Mouse (Mus musculus) testis, adult 2 months (tissue): ENCODE measurements around the gene C1qb. TPM values are rescaled to one million over a fixed set of nuclear protein-coding genes. Genes with fewer than 3 reads are reported as not detected.

Experiments used
- H3K27ac ChIP-seq: fragments of 200-500 bp; 2 replicates; pipeline ENCODE4 v1.5.1; 2012; ENCODE audit warnings: low read depth, low read length; ENCODE audit not compliant: control insufficient read depth, insufficient read depth
- H3K27me3 ChIP-seq: fragments of 200-500 bp; 2 replicates; pipeline ENCODE4 v1.6.1; 2012; ENCODE audit warnings: mild to moderate bottlenecking, low read length, moderate library complexity; ENCODE audit not compliant: control insufficient read depth, insufficient read depth
- H3K36me3 ChIP-seq: fragments of 200-500 bp; 2 replicates; pipeline ENCODE4 v1.6.1; 2012; ENCODE audit warnings: mild to moderate bottlenecking, low read length; ENCODE audit not compliant: control insufficient read depth, insufficient read depth
- H3K4me1 ChIP-seq: fragments of 200-500 bp; 2 replicates; pipeline ENCODE4 v1.6.1; 2012; ENCODE audit warnings: low read length; ENCODE audit not compliant: control insufficient read depth, insufficient read depth
- H3K4me3 ChIP-seq: fragments of 200-500 bp; 2 replicates; pipeline ENCODE4 v1.5.1; 2012; ENCODE audit warnings: low read depth, mild to moderate bottlenecking, low read length, moderate library complexity, mixed read lengths; ENCODE audit not compliant: control insufficient read depth
- CTCF ChIP-seq: fragments of 200-500 bp; IDR thresholded peaks from 2 replicates; pipeline ENCODE4 v1.5.1; 2012; ENCODE audit warnings: low read depth, mild to moderate bottlenecking, inconsistent platforms, low read length, moderate library complexity; ENCODE audit not compliant: control insufficient read depth, insufficient read depth, insufficient replicate concordance
- POLR2A ChIP-seq: fragments of 200-500 bp; IDR thresholded peaks from 2 replicates; pipeline ENCODE4 v1.6.1; 2012; ENCODE audit warnings: low read depth, mild to moderate bottlenecking, inconsistent platforms, low read length, moderate library complexity; ENCODE audit not compliant: control insufficient read depth
- polyA plus RNA-seq: library from polyadenylated mRNA; depleted of rRNA; stranded (reverse); fragments of >200 nt; gene quantifications from 2 replicates; pipeline ENCODE4 v1.2.3, GENCODE M21; 2012; rRNA removed

The C1qb gene
- polyA plus RNA-seq, 1 experiment: 18.9 TPM

- no peak overlapping the region for H3K27ac ChIP-seq
- no peak for TF ChIP-seq POLR2A
- TF ChIP-seq CTCF: no peak
- no peak overlapping the region for H3K4me3 ChIP-seq
- no peaks in the 10 kb centered on the region for H3K36me3 ChIP-seq
- no peaks in the 10 kb centered on the region; the same call in 1 of the 2 replicates for H3K27me3 ChIP-seq
- H3K4me1 ChIP-seq: peaks cover 17% of the 10 kb centered on the region
These were observed 52.2 kb downstream of the C1qb start for GRCm38 (mm10) chr4:136833619-136834351.

- Histone ChIP-seq H3K4me1 (peaks cover 17% of the 10 kb centered on the region), H3K27me3 (no peaks in the 10 kb centered on the region; the same call in 1 of the 2 replicates), H3K27ac (no peak overlapping the region), H3K4me3 (no peak overlapping the region), H3K36me3 (no peaks in the 10 kb centered on the region)
- no peak for TF ChIP-seq POLR2A
- no peak for TF ChIP-seq CTCF
These were observed 53.3 kb downstream of the C1qb start for GRCm38 (mm10) chr4:136832559-136833232.

- Histone ChIP-seq H3K4me1 (peaks cover 6% of the 10 kb centered on the region), H3K4me3 (no peak overlapping the region), H3K27ac (no peak overlapping the region), H3K36me3 (no peaks in the 10 kb centered on the region), H3K27me3 (no peaks in the 10 kb centered on the region)
- TF ChIP-seq CTCF (no peak), POLR2A (no peak)
These were observed 55.6 kb downstream of the C1qb start for GRCm38 (mm10) chr4:136830272-136830823.

Other genes starting within 250 kb of the C1qb start
- gene Ephb2, start 50.2 kb downstream of the C1qb start, polyA plus RNA-seq: 0.49 and 1.7 TPM in 2 replicates
- 8.9 and 10.9 TPM in 2 replicates for gene C1qc, start 6.9 kb upstream of the C1qb start, polyA plus RNA-seq
- gene C1qa, start 12.6 kb upstream of the C1qb start, polyA plus RNA-seq: 5.2 and 6.7 TPM in 2 replicates
- gene Epha8, start 70.6 kb upstream of the C1qb start, polyA plus RNA-seq: 2.0 and 2.1 TPM in 2 replicates
- 7.7 and 8.0 TPM in 2 replicates for gene Zbtb40, start 162.6 kb upstream of the C1qb start, polyA plus RNA-seq